Mouse (Mus musculus): ENCODE data around the gene Hk1. TPM values are rescaled to one million over a fixed set of nuclear protein-coding genes. Genes with fewer than 3 reads are reported as not detected.
A peak's percentile ranks its signal among the peaks of the same experiment; 100 is the strongest.

Hk1 gene
- polyA plus RNA-seq, 1 experiment from 2014 or later: 11.1 TPM

DNA sequence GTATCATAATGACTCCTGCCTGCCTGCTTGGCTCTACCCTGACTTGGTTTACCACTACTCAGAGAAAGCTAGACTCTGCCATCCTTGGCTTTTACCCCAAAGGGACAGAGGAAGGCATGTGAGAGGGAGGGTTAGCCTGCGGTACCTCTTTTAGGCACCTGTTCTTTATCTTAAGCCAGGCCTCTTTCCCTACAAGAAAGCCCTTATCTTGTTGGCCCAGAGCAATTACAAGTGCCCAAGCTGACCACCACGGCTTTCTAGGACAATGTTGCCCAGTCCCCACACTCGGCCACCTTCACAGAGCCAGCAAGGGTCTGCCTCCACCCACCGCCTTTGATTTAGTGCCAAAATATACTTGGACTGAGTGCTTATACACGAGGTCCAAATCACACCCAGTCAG lies 34.6 kb downstream of the Hk1 start:
- H3K4me1 ChIP-seq (replicated peaks; ENCODE audit: control insufficient read depth, insufficient read depth, low read length): no peaks in the 10 kb centered on the region
- no peak overlapping the region for H3K4me3 ChIP-seq (ENCODE audit: low read depth, low read length)
- H3K27me3 ChIP-seq (replicated peaks; ENCODE audit: control insufficient read depth, insufficient read depth, low read length): no peaks in the 10 kb centered on the region; the same call in none of the 2 replicates
- no peak overlapping the region for H3K27ac ChIP-seq (ENCODE audit: low read depth, low read length)
- no peak for TF ChIP-seq CTCF (IDR thresholded peaks at IDR 0.05; ENCODE audit: low read depth)
- no peak for ATAC-seq
- no peaks in the 10 kb centered on the region for H3K9me3 ChIP-seq (ENCODE audit: control insufficient read depth)
- 72% methylated on average over 5 of the region's 5 CpGs for WGBS
- H3K9ac ChIP-seq (ENCODE audit: low read depth, low read length): no peak overlapping the region
- no peaks in the 10 kb centered on the region for H3K36me3 ChIP-seq (ENCODE audit: control insufficient read depth, insufficient read depth)
- H3K4me2 ChIP-seq (replicated peaks; ENCODE audit: low read depth): no peak overlapping the region

DNA sequence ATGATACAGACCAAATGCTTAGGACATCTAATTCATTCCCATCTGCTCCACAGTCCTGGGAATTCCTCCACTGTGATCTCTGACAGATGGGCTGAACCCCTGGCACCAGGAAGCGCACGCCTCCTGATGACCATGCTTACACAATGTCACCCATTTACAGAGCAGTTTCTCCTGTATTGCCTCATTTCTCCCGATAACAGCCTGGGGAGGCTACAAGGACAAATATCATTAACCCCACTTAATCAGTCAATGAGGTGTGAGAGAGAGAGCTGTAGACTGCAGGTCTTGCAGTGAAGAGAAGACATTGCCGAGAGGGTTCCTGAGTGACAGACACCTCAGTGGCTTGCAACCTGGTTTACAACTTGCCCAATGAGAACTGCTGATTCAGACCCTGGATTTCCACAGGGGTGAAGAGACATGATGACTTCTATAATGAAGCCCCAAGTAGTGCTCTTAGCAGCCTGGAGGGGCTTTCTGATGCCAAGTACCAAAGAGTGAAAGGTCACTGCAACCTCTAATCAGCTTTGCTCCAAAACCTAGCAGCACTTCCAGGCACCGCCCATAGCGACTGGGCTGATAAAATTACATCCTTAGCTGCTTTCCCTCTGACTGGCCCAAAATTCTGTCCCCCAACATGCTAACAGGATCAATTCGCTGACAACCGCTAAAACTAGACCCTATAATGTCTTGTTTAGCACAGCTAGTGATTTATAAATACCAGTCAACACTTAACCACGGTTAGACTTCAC lies 35.5 kb downstream of the Hk1 start:
- Histone ChIP-seq H3K9me3 (ENCODE audit: control insufficient read depth) (no peaks in the 10 kb centered on the region), H3K36me3 (ENCODE audit: control insufficient read depth, insufficient read depth) (no peaks in the 10 kb centered on the region), H3K4me2 (replicated peaks; ENCODE audit: low read depth) (no peak overlapping the region), H3K27ac (ENCODE audit: low read depth, low read length) (no peak overlapping the region), H3K9ac (ENCODE audit: low read depth, low read length) (no peak overlapping the region), H3K4me1 (replicated peaks; ENCODE audit: control insufficient read depth, insufficient read depth, low read length) (no peaks in the 10 kb centered on the region), H3K4me3 (ENCODE audit: low read depth, low read length) (no peak overlapping the region), H3K27me3 (replicated peaks; ENCODE audit: control insufficient read depth, insufficient read depth, low read length) (peaks cover 5% of the 10 kb centered on the region)
- TF ChIP-seq CTCF (IDR thresholded peaks at IDR 0.05; ENCODE audit: low read depth): no peak
- WGBS: 48% methylated on average over 9 of the region's 9 CpGs
- peak; percentile 42; the same call in 1 of the 2 replicates for ATAC-seq

GRCm38 (mm10) chr10:62342512-62342911 lies 37.2 kb downstream of the Hk1 start:
- H3K9ac ChIP-seq (ENCODE audit: low read depth, low read length): no peak overlapping the region
- ATAC-seq: no peak
- H3K36me3 ChIP-seq (ENCODE audit: control insufficient read depth, insufficient read depth): no peaks in the 10 kb centered on the region
- 83% methylated on average over 6 of the region's 6 CpGs for WGBS
- no peak overlapping the region for H3K27ac ChIP-seq (ENCODE audit: low read depth, low read length)
- H3K4me3 ChIP-seq (ENCODE audit: low read depth, low read length): no peak overlapping the region
- no peaks in the 10 kb centered on the region for H3K4me1 ChIP-seq (replicated peaks; ENCODE audit: control insufficient read depth, insufficient read depth, low read length)
- no peak overlapping the region for H3K4me2 ChIP-seq (replicated peaks; ENCODE audit: low read depth)
- no peak for TF ChIP-seq CTCF (IDR thresholded peaks at IDR 0.05; ENCODE audit: low read depth)
- H3K27me3 ChIP-seq (replicated peaks; ENCODE audit: control insufficient read depth, insufficient read depth, low read length): peaks cover 5% of the 10 kb centered on the region
- no peaks in the 10 kb centered on the region for H3K9me3 ChIP-seq (ENCODE audit: control insufficient read depth)

DNA sequence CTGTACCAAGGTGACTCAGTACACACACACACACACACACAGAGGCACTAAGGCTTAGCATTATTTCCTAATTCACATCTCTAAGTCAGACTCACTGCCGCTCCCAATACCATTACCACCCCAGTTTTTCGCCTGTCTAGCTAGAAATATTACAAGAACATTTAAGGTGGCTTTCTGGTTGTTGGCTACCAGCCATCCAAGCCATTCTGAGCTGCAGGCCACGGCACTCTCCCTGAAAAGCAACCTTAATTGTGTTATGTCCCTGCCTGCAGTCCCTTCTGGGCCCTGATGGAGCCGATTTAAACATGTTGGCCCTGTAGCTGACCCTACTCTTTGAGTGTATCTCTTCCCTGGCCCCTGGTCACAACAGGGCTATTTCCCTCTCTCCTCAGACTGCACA lies 37.8 kb downstream of the Hk1 start:
- Histone ChIP-seq H3K4me3 (ENCODE audit: low read depth, low read length) (no peak overlapping the region), H3K9ac (ENCODE audit: low read depth, low read length) (no peak overlapping the region), H3K27me3 (replicated peaks; ENCODE audit: control insufficient read depth, insufficient read depth, low read length) (peaks cover 5% of the 10 kb centered on the region), H3K36me3 (ENCODE audit: control insufficient read depth, insufficient read depth) (no peaks in the 10 kb centered on the region), H3K4me1 (replicated peaks; ENCODE audit: control insufficient read depth, insufficient read depth, low read length) (no peaks in the 10 kb centered on the region), H3K9me3 (ENCODE audit: control insufficient read depth) (no peaks in the 10 kb centered on the region), H3K4me2 (replicated peaks; ENCODE audit: low read depth) (no peak overlapping the region), H3K27ac (ENCODE audit: low read depth, low read length) (no peak overlapping the region)
- TF ChIP-seq CTCF (IDR thresholded peaks at IDR 0.05; ENCODE audit: low read depth): no peak
- 92% methylated on average over 4 of the region's 4 CpGs for WGBS
- ATAC-seq: no peak

DNA sequence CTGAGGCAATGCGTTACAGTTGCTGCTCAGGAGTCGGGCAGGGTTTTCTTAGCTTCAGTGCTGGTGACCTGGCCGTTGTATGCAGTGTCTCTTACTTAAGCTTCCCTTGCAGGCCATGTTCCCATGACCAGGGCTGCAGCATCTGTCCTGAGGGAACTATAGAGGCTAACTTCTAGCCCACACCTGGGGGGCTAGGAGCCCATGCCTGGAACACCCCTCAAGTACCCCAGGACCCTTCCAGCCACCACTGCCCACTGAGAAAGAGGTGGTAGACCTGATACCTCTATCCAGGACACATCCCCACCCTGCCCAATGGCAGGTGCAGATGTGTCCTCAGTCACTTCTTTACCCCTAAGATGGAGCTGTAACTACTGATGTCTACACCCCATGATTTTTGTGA lies 38.7 kb downstream of the Hk1 start:
- no peak for ATAC-seq
- Histone ChIP-seq H3K36me3 (ENCODE audit: control insufficient read depth, insufficient read depth) (no peaks in the 10 kb centered on the region), H3K4me1 (replicated peaks; ENCODE audit: control insufficient read depth, insufficient read depth, low read length) (no peaks in the 10 kb centered on the region), H3K4me3 (ENCODE audit: low read depth, low read length) (peak overlapping the region; percentile 68), H3K9me3 (ENCODE audit: control insufficient read depth) (no peaks in the 10 kb centered on the region), H3K27ac (ENCODE audit: low read depth, low read length) (peak overlapping the region; percentile 66; the same call in 1 of the 2 replicates), H3K4me2 (replicated peaks; ENCODE audit: low read depth) (peak overlapping the region; percentile 76), H3K27me3 (replicated peaks; ENCODE audit: control insufficient read depth, insufficient read depth, low read length) (peaks cover 5% of the 10 kb centered on the region), H3K9ac (ENCODE audit: low read depth, low read length) (peak overlapping the region; percentile 32; the same call in 1 of the 2 replicates)
- no peak for TF ChIP-seq CTCF (IDR thresholded peaks at IDR 0.05; ENCODE audit: low read depth)
- WGBS: 26% methylated on average over 3 of the region's 3 CpGs

- Histone ChIP-seq H3K36me3 (ENCODE audit: control insufficient read depth, insufficient read depth) (no peaks in the 10 kb centered on the region), H3K4me2 (replicated peaks; ENCODE audit: low read depth) (peak overlapping the region; percentile 76), H3K9me3 (ENCODE audit: control insufficient read depth) (no peaks in the 10 kb centered on the region), H3K4me3 (ENCODE audit: low read depth, low read length) (peak overlapping the region; percentile 68), H3K27ac (ENCODE audit: low read depth, low read length) (peak overlapping the region; percentile 66), H3K27me3 (replicated peaks; ENCODE audit: control insufficient read depth, insufficient read depth, low read length) (peaks cover 5% of the 10 kb centered on the region), H3K9ac (ENCODE audit: low read depth, low read length) (peak overlapping the region; percentile 32; the same call in 1 of the 2 replicates), H3K4me1 (replicated peaks; ENCODE audit: control insufficient read depth, insufficient read depth, low read length) (no peaks in the 10 kb centered on the region)
- peak; percentile 89 for ATAC-seq
- under 1% methylated on average over 37 of the region's 38 CpGs for WGBS
- no peak for TF ChIP-seq CTCF (IDR thresholded peaks at IDR 0.05; ENCODE audit: low read depth)
These were observed 39.5 kb downstream of the Hk1 start for GRCm38 (mm10) chr10:62340095-62340731.
